Mouse (Mus musculus): Measurements from ENCODE around the gene Hist1h3b. TPM values are rescaled to one million over a fixed set of nuclear protein-coding genes. Genes with fewer than 3 reads are reported as not detected.
"Not testable (repeated sequence)": the region's sequence is repeated elsewhere in the genome, so short reads cannot be mapped to it uniquely, and the experiment has no call there.

Hist1h3b gene
- 5.5 and 6.3 TPM in 2 replicates for polyA plus RNA-seq (2015; fragmentation: Nextera tagmentation; extraction: Ambion mirVana)

- H3K36me3 ChIP-seq; H3K27me3 ChIP-seq (replicated peaks); H3K9me3 ChIP-seq: not testable (repeated sequence)
- ATAC-seq (ENCODE audit: extremely low read depth, insufficient number of reproducible peaks, low FRiP score, low TSS enrichment), result peak; percentile 70
- WGBS, result under 1% methylated on average over 21 of the region's 47 CpGs
- H3K9ac ChIP-seq, result peak within 1 kb of the TSS; percentile 85
- peak within 1 kb of the TSS; percentile 52 for H3K4me3 ChIP-seq
- peaks cover 22% of the 10 kb centered on the region for H3K4me1 ChIP-seq
- H3K4me2 ChIP-seq, result peak within 1 kb of the TSS; percentile 73
- peak within 1 kb of the TSS; percentile 95 for H3K27ac ChIP-seq (replicated peaks)
These were observed at the start of gene Hist1h3b for GRCm38 (mm10) chr13:23752067-23752741. Hist1h3b (plus strand) TSS chr13:23752267.

GRCm38 (mm10) chr13:23702801-23703200 lies 49.3 kb upstream of the Hist1h3b start:
- WGBS, result 76% methylated on average over 2 of the region's 2 CpGs
- not testable (repeated sequence) for H3K9me3 ChIP-seq; H3K4me1 ChIP-seq; H3K4me3 ChIP-seq; H3K4me2 ChIP-seq; H3K36me3 ChIP-seq; ATAC-seq (ENCODE audit: extremely low read depth, insufficient number of reproducible peaks, low FRiP score, low TSS enrichment); H3K27me3 ChIP-seq (replicated peaks); H3K27ac ChIP-seq (replicated peaks); H3K9ac ChIP-seq

- Histone ChIP-seq H3K9me3 (no peaks in the 10 kb centered on the region), H3K36me3 (no peaks in the 10 kb centered on the region), H3K4me3 (no peak overlapping the region), H3K27ac (replicated peaks) (no peak overlapping the region), H3K4me1 (peaks cover 28% of the 10 kb centered on the region), H3K27me3 (replicated peaks) (no peaks in the 10 kb centered on the region), H3K4me2 (no peak overlapping the region), H3K9ac (no peak overlapping the region)
- ATAC-seq (ENCODE audit: extremely low read depth, insufficient number of reproducible peaks, low FRiP score, low TSS enrichment), result no peak
- WGBS, result 73% methylated on average over 7 of the region's 7 CpGs
These were observed 46.2 kb upstream of the Hist1h3b start for GRCm38 (mm10) chr13:23705751-23706356.

DNA sequence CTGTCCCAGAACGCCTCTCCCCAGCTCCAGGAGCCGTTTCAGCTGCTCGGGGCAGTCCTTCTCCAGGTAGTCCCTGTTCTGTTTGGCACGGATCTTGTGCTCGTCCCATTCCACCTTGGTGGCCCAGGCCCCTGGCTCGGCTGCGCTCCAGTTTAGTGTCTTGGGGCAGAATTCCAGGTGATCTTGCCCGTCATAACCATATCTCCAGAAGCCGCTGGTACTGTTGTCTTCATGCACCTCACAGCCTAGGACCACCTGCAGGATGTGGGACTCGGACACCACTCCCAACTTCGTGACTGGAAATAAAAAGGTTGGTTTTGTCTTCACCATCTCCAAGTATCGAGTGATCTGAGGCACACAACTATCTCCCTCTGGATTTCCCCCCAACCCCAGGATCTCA lies 45.3 kb upstream of the Hist1h3b start:
- no peaks in the 10 kb centered on the region for H3K27me3 ChIP-seq (replicated peaks)
- H3K4me3 ChIP-seq, result no peak overlapping the region
- H3K9ac ChIP-seq, result no peak overlapping the region
- H3K9me3 ChIP-seq, result no peaks in the 10 kb centered on the region
- no peaks in the 10 kb centered on the region for H3K36me3 ChIP-seq
- no peak overlapping the region for H3K4me2 ChIP-seq
- no peak for ATAC-seq (ENCODE audit: extremely low read depth, insufficient number of reproducible peaks, low FRiP score, low TSS enrichment)
- H3K27ac ChIP-seq (replicated peaks), result no peak overlapping the region
- peaks cover 28% of the 10 kb centered on the region for H3K4me1 ChIP-seq
- 81% methylated on average over 12 of the region's 12 CpGs for WGBS

GRCm38 (mm10) chr13:23708041-23708440 lies 44.0 kb upstream of the Hist1h3b start:
- ATAC-seq (ENCODE audit: extremely low read depth, insufficient number of reproducible peaks, low FRiP score, low TSS enrichment), result no peak
- H3K27ac ChIP-seq (replicated peaks), result peak overlapping the region; percentile 58

DNA sequence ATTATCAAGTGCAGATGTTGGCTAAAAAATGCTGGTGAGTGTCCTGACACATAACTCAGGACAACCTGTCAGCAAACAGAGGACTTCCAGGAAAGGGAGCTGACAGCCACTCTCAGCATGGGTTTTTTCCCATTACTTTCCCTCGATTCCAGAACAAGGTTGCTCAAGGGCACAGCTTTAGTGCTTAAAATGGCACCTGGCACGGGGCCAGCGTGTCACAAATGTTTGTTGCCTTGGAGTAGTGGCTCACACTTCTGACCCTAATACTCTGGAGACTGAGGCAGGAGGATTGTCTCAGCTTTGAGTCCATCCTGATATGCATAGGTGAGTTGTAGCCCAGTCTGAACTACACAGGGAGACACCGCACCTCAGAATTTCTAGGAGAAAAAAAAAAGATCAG lies 43.4 kb upstream of the Hist1h3b start:
- Histone ChIP-seq H3K9me3 (no peaks in the 10 kb centered on the region), H3K27ac (replicated peaks) (peak overlapping the region; percentile 58), H3K4me1 (peaks cover 28% of the 10 kb centered on the region), H3K27me3 (replicated peaks) (no peaks in the 10 kb centered on the region), H3K4me3 (no peak overlapping the region), H3K36me3 (no peaks in the 10 kb centered on the region), H3K9ac (no peak overlapping the region), H3K4me2 (no peak overlapping the region)
- WGBS, result 53% methylated on average over 4 of the region's 4 CpGs
- ATAC-seq (ENCODE audit: extremely low read depth, insufficient number of reproducible peaks, low FRiP score, low TSS enrichment), result no peak

More at GRCm38 (mm10) chr13:23708041-23708440, 44.0 kb upstream of the Hist1h3b start:
- no peak overlapping the region for H3K4me3 ChIP-seq
- no peak overlapping the region for H3K9ac ChIP-seq
- H3K4me2 ChIP-seq, result no peak overlapping the region
- H3K36me3 ChIP-seq, result no peaks in the 10 kb centered on the region
- H3K4me1 ChIP-seq, result peaks cover 28% of the 10 kb centered on the region
- H3K9me3 ChIP-seq, result no peaks in the 10 kb centered on the region
- WGBS, result 76% methylated on average over 4 of the region's 4 CpGs
- H3K27me3 ChIP-seq (replicated peaks), result no peaks in the 10 kb centered on the region

GRCm38 (mm10) chr13:23709714-23710373 lies 42.2 kb upstream of the Hist1h3b start:
- peak overlapping the region; percentile 55 for H3K4me3 ChIP-seq
- H3K36me3 ChIP-seq, result no peaks in the 10 kb centered on the region
- peak overlapping the region; percentile 86 for H3K4me2 ChIP-seq
- peak overlapping the region; percentile 59 for H3K27ac ChIP-seq (replicated peaks)
- H3K9me3 ChIP-seq, result no peaks in the 10 kb centered on the region
- peak overlapping the region; percentile 78 for H3K9ac ChIP-seq
- no peaks in the 10 kb centered on the region for H3K27me3 ChIP-seq (replicated peaks)
- ATAC-seq (ENCODE audit: extremely low read depth, insufficient number of reproducible peaks, low FRiP score, low TSS enrichment), result no peak
- peaks cover 28% of the 10 kb centered on the region for H3K4me1 ChIP-seq
- 31% methylated on average over 15 of the region's 15 CpGs for WGBS

DNA sequence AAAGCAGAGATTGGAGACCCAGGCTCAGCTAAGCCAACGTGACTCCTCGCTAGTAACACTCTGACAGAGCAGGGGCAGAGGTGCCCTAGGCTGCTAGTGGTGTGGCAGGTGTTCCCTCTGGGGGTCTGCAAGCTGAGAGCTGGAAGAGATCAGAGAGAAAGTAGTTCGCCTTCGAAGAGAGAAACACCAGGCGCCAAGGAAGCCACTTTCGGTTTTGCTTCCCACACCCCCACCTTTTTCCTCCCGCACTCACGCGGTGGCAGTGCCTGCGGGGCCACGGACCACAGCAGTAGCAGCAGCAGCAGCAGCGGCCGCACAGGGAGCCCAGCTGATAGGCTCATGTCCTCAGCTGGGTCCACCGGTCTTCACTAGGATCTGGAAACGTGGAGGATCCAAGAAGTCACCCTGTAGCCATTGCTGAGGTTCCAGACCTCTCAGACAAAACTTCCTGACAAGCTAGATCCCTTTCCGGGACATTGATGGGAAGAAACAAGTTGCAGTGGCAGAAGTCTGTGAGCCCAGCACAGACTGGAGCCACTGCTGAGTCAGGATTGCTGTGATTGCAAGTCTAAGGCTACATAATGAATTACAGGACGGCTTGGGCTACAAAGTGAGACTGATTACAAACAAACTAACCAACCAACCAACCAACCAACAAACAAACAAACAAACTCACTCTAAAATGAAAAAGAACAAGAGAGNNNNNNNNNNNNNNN lies 41.5 kb upstream of the Hist1h3b start, which contains the start of gene Hfe:
Gene Hfe (minus strand): TSS at position 481 of the 716 bp plus-strand sequence.
- Histone ChIP-seq H3K9ac (peak within 1 kb of the TSS; percentile 78), H3K27me3 (replicated peaks) (no peaks in the 10 kb centered on the region), H3K9me3 (no peaks in the 10 kb centered on the region), H3K4me2 (peak within 1 kb of the TSS; percentile 86), H3K4me3 (peak within 1 kb of the TSS; percentile 55), H3K4me1 (peaks cover 31% of the 10 kb centered on the region), H3K36me3 (no peaks in the 10 kb centered on the region), H3K27ac (replicated peaks) (peak within 1 kb of the TSS; percentile 59)
- 2% methylated on average over 17 of the region's 17 CpGs for WGBS
- no peak for ATAC-seq (ENCODE audit: extremely low read depth, insufficient number of reproducible peaks, low FRiP score, low TSS enrichment)

GRCm38 (mm10) chr13:23716261-23717042 lies 35.6 kb upstream of the Hist1h3b start:
- Histone ChIP-seq H3K9me3 (peaks cover 7% of the 10 kb centered on the region; the same call in 1 of the 2 replicates), H3K9ac (no peak overlapping the region), H3K36me3 (no peaks in the 10 kb centered on the region), H3K27ac (replicated peaks) (no peak overlapping the region), H3K4me1 (peaks cover 12% of the 10 kb centered on the region), H3K4me3 (no peak overlapping the region), H3K4me2 (no peak overlapping the region), H3K27me3 (replicated peaks) (no peaks in the 10 kb centered on the region)
- 53% methylated on average over 5 of the region's 5 CpGs for WGBS
- ATAC-seq (ENCODE audit: extremely low read depth, insufficient number of reproducible peaks, low FRiP score, low TSS enrichment), result no peak

DNA sequence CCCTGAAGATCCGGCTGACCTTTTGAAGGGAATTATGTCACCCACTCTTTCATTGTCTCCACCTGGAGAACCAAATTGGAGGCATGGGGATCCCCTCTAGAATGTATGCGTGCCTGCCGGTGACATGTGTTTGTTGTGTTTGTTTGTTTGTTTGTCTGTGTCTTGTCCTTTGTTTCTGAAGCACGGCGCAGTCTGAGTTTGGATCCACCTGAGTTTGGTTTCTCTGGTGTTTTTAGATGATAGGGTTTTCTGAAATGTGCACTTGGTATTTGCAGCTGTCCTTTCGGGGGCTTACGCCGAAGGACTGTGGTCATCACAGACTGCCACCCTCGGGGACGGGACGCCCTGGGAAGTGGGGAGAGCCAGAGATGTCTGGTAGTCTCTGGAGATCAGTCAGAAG lies 34.9 kb upstream of the Hist1h3b start:
- no peak overlapping the region for H3K9ac ChIP-seq
- no peaks in the 10 kb centered on the region for H3K27me3 ChIP-seq (replicated peaks)
- no peak overlapping the region for H3K4me2 ChIP-seq
- peaks cover 7% of the 10 kb centered on the region; the same call in 1 of the 2 replicates for H3K9me3 ChIP-seq
- H3K36me3 ChIP-seq, result no peaks in the 10 kb centered on the region
- no peak overlapping the region for H3K27ac ChIP-seq (replicated peaks)
- H3K4me3 ChIP-seq, result no peak overlapping the region
- H3K4me1 ChIP-seq, result peaks cover 12% of the 10 kb centered on the region
- ATAC-seq (ENCODE audit: extremely low read depth, insufficient number of reproducible peaks, low FRiP score, low TSS enrichment), result no peak
- 38% methylated on average over 11 of the region's 11 CpGs for WGBS

All from heart, embryonic 13.5 days (tissue).